ENCODE assay signal across 9 mouse cellular contexts in the genomic region with DNA sequence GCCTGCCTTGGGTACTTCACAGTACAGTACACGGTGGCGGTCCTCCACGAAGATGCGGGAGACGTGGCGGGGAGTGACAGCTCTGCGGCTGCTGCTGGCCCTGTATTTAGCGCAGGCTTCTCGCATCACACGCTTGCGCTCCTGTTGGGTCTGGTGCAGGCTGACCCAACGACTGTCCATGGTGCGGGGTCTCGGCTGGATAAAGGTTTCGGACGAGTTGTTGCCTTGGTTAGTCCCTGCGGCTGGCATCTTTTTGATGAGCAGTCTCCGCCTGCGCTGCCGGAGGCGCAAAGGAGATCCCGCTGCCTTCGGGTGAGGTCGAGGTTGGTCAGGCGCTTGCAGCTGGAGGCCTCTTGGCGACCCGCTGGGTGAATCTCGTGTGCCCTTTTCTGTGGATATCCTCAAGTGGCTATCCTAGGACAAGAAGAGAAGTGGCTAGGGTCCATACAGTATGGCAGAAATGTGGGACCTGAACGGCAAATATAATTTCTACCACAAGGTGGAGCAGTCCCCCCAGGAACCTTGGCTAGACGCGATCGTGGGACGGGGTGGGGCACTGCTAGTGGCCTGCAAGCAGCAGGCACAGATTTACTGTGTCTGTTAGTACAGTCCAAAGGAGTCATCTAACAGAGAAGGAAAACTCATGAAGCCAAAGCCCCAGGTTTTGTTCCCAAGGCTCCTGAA. TPM values are rescaled to one million over a fixed set of nuclear protein-coding genes. Genes with fewer than 3 reads are reported as not detected.
DNase-seq lines count a peak whose midpoint lies in the region; ATAC-seq and TF ChIP-seq lines count a peak whose summit lies in the region.
"Had no signal": no experiment of that assay in that cellular context is flagged by ENCODE, and none has a peak within 500 bp of the region (broad histone marks: within the 10 kb centered on the region; RNA-seq: fewer than 3 reads in every experiment).

No protein-coding gene starts in this region.

- H3K4me2 ChIP-seq in forebrain, embryonic 11.5 days (ENCODE audit: low read depth, low read length, severe bottlenecking): peak overlapping the region; percentile 40; the same call in 1 of the 2 replicates
- peak overlapping the region; percentile 41 for H3K4me2 ChIP-seq in heart, embryonic 14.5 days (ENCODE audit: low read length)
- H3K4me2 ChIP-seq in kidney, embryonic 16.5 days (replicated peaks; ENCODE audit: low read depth, low read length): peak overlapping the region; percentile 48
- peak overlapping the region; percentile 54 for H3K4me2 ChIP-seq in limb, embryonic 15.5 days
- H3K4me2 ChIP-seq in stomach, postnatal 0 days (replicated peaks; ENCODE audit: low read depth): 0 out of 2 replicates have a peak overlapping the region, but pooled peaks have one; percentile 17

- H3K36me3 ChIP-seq in forebrain, embryonic 11.5 days (ENCODE audit: control insufficient read depth, insufficient read depth, low read length): no peaks in the 10 kb centered on the region
- no peaks in the 10 kb centered on the region for H3K36me3 ChIP-seq in heart, embryonic 14.5 days (ENCODE audit: control insufficient read depth, insufficient read depth, low read length)
- H3K36me3 ChIP-seq in kidney, embryonic 16.5 days (ENCODE audit: insufficient read depth, low read length): no peaks in the 10 kb centered on the region
- no peaks in the 10 kb centered on the region for H3K36me3 ChIP-seq in limb, embryonic 15.5 days
- no peaks in the 10 kb centered on the region for H3K36me3 ChIP-seq in stomach, postnatal 0 days (ENCODE audit: control insufficient read depth, insufficient read depth, low read length)

- peak; percentile 95 for TF ChIP-seq CTCF in stomach, postnatal 0 days (IDR thresholded peaks at IDR 0.05; ENCODE audit: low read depth)

- peak overlapping the region; percentile 27 for H3K9ac ChIP-seq in forebrain, embryonic 11.5 days (ENCODE audit: low read length)
- no peak overlapping the region for H3K9ac ChIP-seq in heart, embryonic 14.5 days (ENCODE audit: low read length)
- no peak overlapping the region for H3K9ac ChIP-seq in kidney, embryonic 16.5 days (replicated peaks; ENCODE audit: low read length)
- H3K9ac ChIP-seq in limb, embryonic 15.5 days: no peak overlapping the region
- H3K9ac ChIP-seq in stomach, postnatal 0 days (ENCODE audit: low read length): no peak overlapping the region

- peaks cover 33% of the 10 kb centered on the region for H3K27me3 ChIP-seq in forebrain, embryonic 11.5 days (ENCODE audit: control insufficient read depth, insufficient read depth, low read length)
- peaks cover 33% of the 10 kb centered on the region for H3K27me3 ChIP-seq in heart, embryonic 14.5 days (ENCODE audit: control insufficient read depth, insufficient read depth, low read length)
- peaks cover 34% of the 10 kb centered on the region for H3K27me3 ChIP-seq in kidney, embryonic 16.5 days (ENCODE audit: insufficient read depth, low read length)
- H3K27me3 ChIP-seq in limb, embryonic 15.5 days: peaks cover 40% of the 10 kb centered on the region
- H3K27me3 ChIP-seq in stomach, postnatal 0 days (ENCODE audit: control insufficient read depth, insufficient read depth, low read length): peaks cover 11% of the 10 kb centered on the region

- peak; percentile 85 for DNase-seq in brain, adult 2 months (ENCODE audit: low read depth, low spot score)
- DNase-seq in forebrain, embryonic 11.5 days (ENCODE audit: low spot score): peak; percentile 90
- peak; percentile 32 to 39 for DNase-seq in natural killer cell, adult 2 months (ENCODE audit: low spot score in 2 of 2)
- DNase-seq in stomach, postnatal 0 days (ENCODE audit: low spot score): peak; percentile 82

- H3K4me1 ChIP-seq in forebrain, embryonic 11.5 days (replicated peaks; ENCODE audit: control insufficient read depth, insufficient read depth, low read length): peaks cover 5% of the 10 kb centered on the region; the same call in 1 of the 2 replicates
- no peaks in the 10 kb centered on the region for H3K4me1 ChIP-seq in heart, embryonic 14.5 days (ENCODE audit: control insufficient read depth in 2 of 2, insufficient read depth in 2 of 2, low read length in 2 of 2)
- peaks cover 18% of the 10 kb centered on the region for H3K4me1 ChIP-seq in kidney, embryonic 16.5 days (ENCODE audit: insufficient read depth, low read length)
- H3K4me1 ChIP-seq in limb, embryonic 15.5 days: peaks cover 18% of the 10 kb centered on the region
- no peaks in the 10 kb centered on the region for H3K4me1 ChIP-seq in stomach, postnatal 0 days (replicated peaks; ENCODE audit: control insufficient read depth, insufficient read depth)

- H3K9me3 ChIP-seq in forebrain, embryonic 11.5 days (ENCODE audit: control insufficient read depth, low read length): no peaks in the 10 kb centered on the region
- H3K9me3 ChIP-seq in heart, embryonic 14.5 days (ENCODE audit: control insufficient read depth, low read length): no peaks in the 10 kb centered on the region
- H3K9me3 ChIP-seq in kidney, embryonic 16.5 days (ENCODE audit: low read length): no peaks in the 10 kb centered on the region
- H3K9me3 ChIP-seq in limb, embryonic 15.5 days: no peaks in the 10 kb centered on the region
- H3K9me3 ChIP-seq in stomach, postnatal 0 days (ENCODE audit: control insufficient read depth, low read length): no peaks in the 10 kb centered on the region

- 6% methylated on average over 33 of the region's 33 CpGs for WGBS in forebrain, embryonic 11.5 days
- 9% methylated on average over 33 of the region's 33 CpGs for WGBS in heart, embryonic 14.5 days
- 8% methylated on average over 33 of the region's 33 CpGs for WGBS in kidney, embryonic 16.5 days
- 10% methylated on average over 33 of the region's 33 CpGs for WGBS in limb, embryonic 15.5 days
- 9% methylated on average over 33 of the region's 33 CpGs for WGBS in stomach, postnatal 0 days

- no peak overlapping the region for H3K27ac ChIP-seq in forebrain, embryonic 11.5 days (ENCODE audit: low read depth, low read length)
- no peak overlapping the region for H3K27ac ChIP-seq in heart, embryonic 14.5 days (replicated peaks in 1 of 2; ENCODE audit: control insufficient read depth in 1 of 2, insufficient read depth in 1 of 2, low read depth in 2 of 2, low read length in 2 of 2)
- no peak overlapping the region for H3K27ac ChIP-seq in kidney, embryonic 16.5 days (ENCODE audit: low read length)
- H3K27ac ChIP-seq in limb, embryonic 15.5 days: no peak overlapping the region
- H3K27ac ChIP-seq in stomach, postnatal 0 days (replicated peaks): no peak overlapping the region

- no peak for TF ChIP-seq EP300 in stomach, postnatal 0 days (optimal IDR thresholded peaks at IDR 0.05)

- peak overlapping the region; percentile 21 for H3K4me3 ChIP-seq in forebrain, embryonic 11.5 days (ENCODE audit: low read depth, low read length)
- peak overlapping the region; percentile 5 to 7; a peak in 3 of 4 replicates for H3K4me3 ChIP-seq in heart, embryonic 14.5 days (ENCODE audit: control insufficient read depth in 1 of 2, insufficient read depth in 1 of 2, low read depth in 1 of 2, low read length in 2 of 2)
- peak overlapping the region; percentile 30 for H3K4me3 ChIP-seq in kidney, embryonic 16.5 days (ENCODE audit: low read length)
- H3K4me3 ChIP-seq in limb, embryonic 15.5 days: peak overlapping the region; percentile 30
- peak overlapping the region; percentile 15 for H3K4me3 ChIP-seq in stomach, postnatal 0 days (ENCODE audit: low read depth, low read length)
- H3K4me3 ChIP-seq: erythroblast, embryonic 14.5 days had no signal

- ATAC-seq in CD4-positive, CD25-positive, alpha-beta regulatory T cell, adult 4 months: peak; percentile 66
- peak; percentile 71 for ATAC-seq in forebrain, embryonic 11.5 days (replicated peaks; ENCODE audit: low FRiP score)
- ATAC-seq in heart, embryonic 14.5 days (ENCODE audit: insufficient number of reproducible peaks, insufficient read depth, low FRiP score, low read depth): no peak
- ATAC-seq in kidney, embryonic 16.5 days (ENCODE audit: low FRiP score, low TSS enrichment): peak; percentile 52
- peak; percentile 53; the same call in 1 of the 2 replicates for ATAC-seq in limb, embryonic 15.5 days (ENCODE audit: insufficient number of reproducible peaks, low FRiP score, low TSS enrichment, low read depth)
- peak; percentile 46; the same call in 1 of the 2 replicates for ATAC-seq in stomach, postnatal 0 days (ENCODE audit: low FRiP score, low TSS enrichment)

RNA-seq across cellular contexts. Expression of a gene that starts 19.4 kb away (rescaled TPM):
- polyA plus RNA-seq in CD4-positive, CD25-positive, alpha-beta regulatory T cell, adult 4 months (2017; shearing (Covaris generic)): not detected
- 22.4 and 24.3 TPM in 2 replicates for polyA plus RNA-seq in forebrain, embryonic 11.5 days (2014; fragmentation: Nextera tagmentation; extraction: Ambion mirVana)
- 1.6 and 1.7 TPM in 2 replicates for polyA plus RNA-seq in heart, embryonic 14.5 days (2014; fragmentation: Nextera tagmentation; extraction: Ambion mirVana)
- polyA plus RNA-seq in kidney, embryonic 16.5 days (2015; fragmentation: Nextera tagmentation; extraction: Ambion mirVana): 41.6 and 41.9 TPM in 2 replicates
- polyA plus RNA-seq in limb, embryonic 15.5 days (2015; fragmentation: Nextera tagmentation; extraction: Ambion mirVana): 29.4 and 32.6 TPM in 2 replicates
- polyA plus RNA-seq in stomach, postnatal 0 days (2015; fragmentation: Nextera tagmentation; extraction: Ambion mirVana): 17.5 and 17.9 TPM in 2 replicates
- polyA plus RNA-seq: erythroblast, embryonic 14.5 days had no signal

Comparison
In these comparisons a context has a peak if more than half of its experiments do, and no peak if none do; other contexts are left out.
1. DNase-seq: peak in every context shown above with its lines; median percentile 90 in forebrain, embryonic 11.5 days; 85 in brain, adult 2 months; 82 in stomach, postnatal 0 days; 36 in natural killer cell, adult 2 months.